ENCODE assay signal across 27 mouse cellular contexts in the genomic region with DNA sequence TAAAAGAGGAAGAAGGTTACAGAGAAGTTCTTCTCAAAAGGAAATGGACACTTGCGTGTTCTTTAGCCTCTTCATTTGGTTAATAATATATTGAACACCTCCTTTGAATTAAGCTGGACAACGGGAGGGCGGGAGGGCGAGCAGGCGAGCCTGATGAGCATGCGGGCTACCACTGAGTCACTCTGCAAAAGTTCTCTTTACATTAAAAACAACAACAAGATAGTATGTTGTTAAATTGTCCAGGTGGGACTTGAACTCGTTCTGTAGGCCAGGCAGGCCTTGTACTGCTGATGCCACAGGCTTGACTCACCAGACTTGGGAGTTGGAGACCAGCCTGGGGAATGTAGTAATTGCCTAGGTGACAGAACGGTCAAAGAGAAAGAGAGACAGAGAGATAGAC. TPM values are rescaled to one million over a fixed set of nuclear protein-coding genes. Genes with fewer than 3 reads are reported as not detected.
DNase-seq lines count a peak whose midpoint lies in the region; ATAC-seq and TF ChIP-seq lines count a peak whose summit lies in the region.
"Had no signal": no experiment of that assay in that cellular context is flagged by ENCODE, and none has a peak within 500 bp of the region (broad histone marks: within the 10 kb centered on the region; RNA-seq: fewer than 3 reads in every experiment).

No protein-coding gene starts in this region.

- 75% methylated on average over 8 of the region's 8 CpGs for WGBS in liver, embryonic 16.5 days (ENCODE audit: insufficient replicate concordance)
- WGBS in liver, embryonic 11.5 days, result 89% methylated on average over 8 of the region's 8 CpGs

- no peaks in the 10 kb centered on the region for H3K9me3 ChIP-seq in liver, embryonic 16.5 days (replicated peaks; ENCODE audit: control insufficient read depth, low read length)
- H3K9me3 ChIP-seq in liver, embryonic 11.5 days (ENCODE audit: control insufficient read depth, low read length), result no peaks in the 10 kb centered on the region
- no peaks in the 10 kb centered on the region for H3K9me3 ChIP-seq in ES-Bruce4 (replicated peaks; ENCODE audit: control insufficient read depth, insufficient read depth, low read length, poor library complexity, severe bottlenecking)
- H3K9me3 ChIP-seq: forebrain, embryonic 13.5 days; heart, embryonic 12.5 days; kidney, embryonic 15.5 days; limb, embryonic 15.5 days; midbrain, embryonic 12.5 days; neural tube, embryonic 13.5 days had no signal

- H3K4me3 ChIP-seq in liver, embryonic 16.5 days (ENCODE audit: low read depth, low read length), result no peak overlapping the region
- H3K4me3 ChIP-seq in liver, embryonic 11.5 days (ENCODE audit: low read depth, low read length), result no peak overlapping the region
- H3K4me3 ChIP-seq in ES-Bruce4 (ENCODE audit: low read depth, low read length), result 0 out of 2 replicates have a peak overlapping the region, but pooled peaks have one; percentile 23
- H3K4me3 ChIP-seq: forebrain, embryonic 13.5 days; heart, embryonic 12.5 days; kidney, embryonic 15.5 days; limb, embryonic 15.5 days; midbrain, embryonic 12.5 days; neural tube, embryonic 13.5 days had no signal

- H3K36me3 ChIP-seq in liver, embryonic 16.5 days (ENCODE audit: control insufficient read depth, insufficient read depth), result no peaks in the 10 kb centered on the region; the same call in 1 of the 2 replicates
- no peaks in the 10 kb centered on the region for H3K36me3 ChIP-seq in liver, embryonic 11.5 days (ENCODE audit: control insufficient read depth, insufficient read depth, low read length)
- H3K36me3 ChIP-seq in ES-Bruce4 (ENCODE audit: control insufficient read depth, insufficient read depth, low read length, poor library complexity, severe bottlenecking), result no peaks in the 10 kb centered on the region

- H3K9ac ChIP-seq in liver, embryonic 16.5 days (ENCODE audit: low read depth, low read length), result no peak overlapping the region
- H3K9ac ChIP-seq in liver, embryonic 11.5 days (ENCODE audit: low read depth, low read length), result no peak overlapping the region
- H3K9ac ChIP-seq in ES-Bruce4 (ENCODE audit: low read depth, poor library complexity, severe bottlenecking), result peak overlapping the region; percentile 40
- H3K9ac ChIP-seq: forebrain, embryonic 13.5 days; heart, embryonic 12.5 days; hindbrain, embryonic 14.5 days; kidney, embryonic 15.5 days; limb, embryonic 15.5 days; midbrain, embryonic 12.5 days; neural tube, embryonic 13.5 days had no signal

- TF ChIP-seq CTCF in ES-Bruce4 (IDR thresholded peaks at IDR 0.05; ENCODE audit: low read depth, low read length), result no peak

- TF ChIP-seq POLR2A in ES-Bruce4 (IDR thresholded peaks at IDR 0.05; ENCODE audit: insufficient read depth, low read length), result no peak

- no peak for TF ChIP-seq EP300 in ES-Bruce4 (IDR thresholded peaks at IDR 0.05; ENCODE audit: insufficient read depth, low read depth, low read length)

- H3K4me2 ChIP-seq in liver, embryonic 16.5 days (ENCODE audit: low read depth, low read length), result no peak overlapping the region
- H3K4me2 ChIP-seq in liver, embryonic 11.5 days, result no peak overlapping the region
- H3K4me2 ChIP-seq: forebrain, embryonic 13.5 days; heart, embryonic 12.5 days; hindbrain, embryonic 14.5 days; kidney, embryonic 15.5 days; midbrain, embryonic 12.5 days; neural tube, embryonic 13.5 days had no signal

- peaks cover 26% of the 10 kb centered on the region for H3K4me1 ChIP-seq in liver, embryonic 16.5 days (ENCODE audit: control insufficient read depth, low read depth, low read length)
- H3K4me1 ChIP-seq in liver, embryonic 11.5 days (replicated peaks; ENCODE audit: control insufficient read depth, insufficient read depth, low read length), result peaks cover 12% of the 10 kb centered on the region
- peaks cover 4% of the 10 kb centered on the region for H3K4me1 ChIP-seq in ES-Bruce4 (ENCODE audit: control insufficient read depth, insufficient read depth, low read length)

- peak overlapping the region; percentile 7; the same call in 1 of the 2 replicates for H3K27ac ChIP-seq in liver, embryonic 16.5 days (ENCODE audit: low read length)
- no peak overlapping the region for H3K27ac ChIP-seq in liver, embryonic 11.5 days (ENCODE audit: low read depth, low read length)
- H3K27ac ChIP-seq in ES-Bruce4 (ENCODE audit: insufficient read depth, low read length), result peak overlapping the region; percentile 85
- H3K27ac ChIP-seq: forebrain, embryonic 13.5 days; hindbrain, embryonic 14.5 days; kidney, embryonic 15.5 days; midbrain, embryonic 12.5 days; neural tube, embryonic 13.5 days had no signal

- no peak for ATAC-seq in liver, embryonic 16.5 days (ENCODE audit: low read depth)
- no peak for ATAC-seq in liver, embryonic 11.5 days (replicated peaks; ENCODE audit: low FRiP score)
- peak; percentile 3; the same call in 1 of the 2 replicates for ATAC-seq in megakaryocyte, adult 5-6 weeks (ENCODE audit: poor library complexity, severe bottlenecking)
- ATAC-seq in frontal cortex, adult (ENCODE audit: low TSS enrichment), result no peak

- H3K27me3 ChIP-seq in liver, embryonic 16.5 days (ENCODE audit: control insufficient read depth, insufficient read depth, low read depth, low read length), result no peaks in the 10 kb centered on the region
- H3K27me3 ChIP-seq in liver, embryonic 11.5 days (replicated peaks; ENCODE audit: control insufficient read depth, insufficient read depth, low read length), result no peaks in the 10 kb centered on the region
- no peaks in the 10 kb centered on the region for H3K27me3 ChIP-seq in ES-Bruce4 (ENCODE audit: control insufficient read depth, insufficient read depth, low read length, poor library complexity, severe bottlenecking)
- H3K27me3 ChIP-seq: forebrain, embryonic 13.5 days; heart, embryonic 12.5 days; kidney, embryonic 15.5 days; limb, embryonic 15.5 days; midbrain, embryonic 12.5 days; neural tube, embryonic 13.5 days had no signal

- no peak for DNase-seq in liver, embryonic 11.5 days (ENCODE audit: low spot score)
- DNase-seq in R1 (ENCODE audit: low read depth, low spot score), result peak; percentile 63
- DNase-seq in ovary, postnatal 14 days (ENCODE audit: low spot score), result no peak
- DNase-seq: adrenal gland, adult 8-10 months; cerebellum, adult 11 months; cerebellum, adult 9-10 months; cerebellum, postnatal 36 days; gastrocnemius, postnatal 25 days; kidney, adult 18-20 months; kidney, postnatal 25 days; lung, adult 2 months; lung, postnatal 10 days; retina, postnatal 1 day; right cerebral cortex, postnatal 14 days; thymus, adult 18-20 months; thymus, postnatal 36 days had no signal

RNA-seq across cellular contexts. Expression of gene Rab3gap2, which starts 4.8 kb away (rescaled TPM):
- 13.4 and 13.8 TPM in 2 replicates for polyA plus RNA-seq in liver, embryonic 16.5 days (2015; fragmentation: Nextera tagmentation; extraction: Ambion mirVana)
- polyA plus RNA-seq in liver, embryonic 11.5 days (2014; fragmentation: Nextera tagmentation; extraction: Ambion mirVana), result 26.4 and 29.6 TPM in 2 replicates
- 32.8 and 35.0 TPM in 2 replicates for polyA plus RNA-seq in ES-Bruce4 (2011; ENCODE audit: insufficient read depth, insufficient read length, low read depth, missing spikeins)
- 20.0 and 20.6 TPM in 2 replicates for total RNA-seq in megakaryocyte, adult 5-6 weeks (2015)
- total RNA-seq in megakaryocyte, adult 5-6 weeks (2017), result 25.7 and 29.1 TPM in 2 replicates
